Mouse (Mus musculus) ovary, postnatal 10 days (tissue): Measurements from ENCODE around the gene Hspg2.

ENCODE experiments used
- DNase-seq: peaks from one replicate; pipeline ENCODE4 v3.0.0; 2022; ENCODE audit warnings: low spot score

Gene Hspg2

DNA sequence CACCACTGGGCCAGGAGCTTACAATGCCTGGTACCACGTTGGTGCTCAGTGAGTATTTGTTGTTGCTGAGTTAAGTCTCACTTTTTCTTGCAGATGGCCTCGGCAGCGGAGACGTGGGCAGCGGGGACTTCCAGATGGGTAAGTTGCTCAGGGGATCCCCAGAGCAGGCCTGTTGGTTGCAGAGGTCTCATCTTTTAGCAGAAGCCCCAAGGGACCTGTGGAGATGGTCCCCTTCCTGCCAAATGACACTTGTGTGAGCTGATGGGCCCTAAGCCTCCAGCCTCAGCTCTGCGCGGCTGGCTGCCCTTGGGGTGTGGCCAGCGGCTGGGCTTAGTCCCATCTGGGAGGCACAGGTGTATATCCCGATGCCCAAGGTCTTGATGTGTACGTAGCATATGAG is 33.6 kb downstream of the Hspg2 start:
- no peak for DNase-seq

GRCm38 (mm10) chr4:137502801-137503200 is 34.2 kb downstream of the Hspg2 start:
- no peak for DNase-seq

- DNase-seq = no peak
These were observed 35.0 kb downstream of the Hspg2 start for GRCm38 (mm10) chr4:137503509-137503971.

DNA sequence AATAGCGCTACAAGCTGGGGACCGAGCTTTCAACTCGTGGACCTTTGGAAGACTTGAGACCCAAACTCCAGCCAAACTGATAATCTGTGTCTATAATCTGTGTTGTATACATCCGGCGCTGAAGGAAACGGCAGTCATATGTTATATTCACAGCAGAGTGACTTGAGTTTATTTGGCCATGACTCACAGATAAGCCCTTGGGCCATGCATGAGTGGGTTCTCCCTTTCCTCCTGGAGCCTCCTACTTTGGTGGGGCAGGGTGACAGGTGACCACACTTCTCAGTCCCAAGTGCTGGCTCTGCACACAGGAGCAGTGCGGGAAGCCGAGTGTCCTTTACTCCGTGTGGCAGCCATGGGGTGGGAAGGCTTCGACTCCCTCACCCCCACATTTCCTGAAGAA is 38.1 kb downstream of the Hspg2 start:
- no peak for DNase-seq

GRCm38 (mm10) chr4:137509528-137509927 is 41.0 kb downstream of the Hspg2 start:
- DNase-seq = no peak

DNA sequence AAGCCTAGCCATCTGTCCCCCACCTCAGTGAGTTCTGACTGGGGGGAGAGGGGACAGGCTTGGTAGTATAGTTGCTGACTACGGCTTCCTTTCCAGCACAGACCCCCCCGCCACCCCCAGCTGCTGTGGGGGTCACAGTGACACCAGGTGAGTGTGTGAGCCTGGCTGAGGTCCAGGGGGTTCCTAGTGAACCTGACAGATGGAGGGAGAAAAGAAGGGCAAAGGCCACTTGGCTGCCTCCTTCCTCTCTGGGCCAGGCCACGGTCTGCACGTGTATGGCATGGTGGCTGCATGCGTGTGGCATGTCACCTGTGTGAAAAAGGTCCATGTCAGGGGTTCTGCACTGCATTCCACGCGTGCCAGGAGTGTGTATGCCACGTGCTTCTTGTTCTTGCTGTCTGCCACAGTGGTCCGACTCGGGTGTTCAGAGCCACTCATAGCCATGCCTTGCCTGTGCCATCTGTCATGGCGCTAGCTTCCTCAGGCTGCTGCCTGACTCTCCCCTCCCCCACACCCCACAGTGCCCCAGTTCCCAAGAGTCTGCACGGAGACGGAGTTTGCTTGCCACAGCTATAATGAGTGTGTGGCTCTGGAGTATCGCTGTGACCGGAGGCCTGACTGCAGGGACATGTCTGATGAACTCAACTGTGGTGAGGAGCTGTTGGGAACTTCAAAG is 41.6 kb downstream of the Hspg2 start:
- no peak for DNase-seq

DNA sequence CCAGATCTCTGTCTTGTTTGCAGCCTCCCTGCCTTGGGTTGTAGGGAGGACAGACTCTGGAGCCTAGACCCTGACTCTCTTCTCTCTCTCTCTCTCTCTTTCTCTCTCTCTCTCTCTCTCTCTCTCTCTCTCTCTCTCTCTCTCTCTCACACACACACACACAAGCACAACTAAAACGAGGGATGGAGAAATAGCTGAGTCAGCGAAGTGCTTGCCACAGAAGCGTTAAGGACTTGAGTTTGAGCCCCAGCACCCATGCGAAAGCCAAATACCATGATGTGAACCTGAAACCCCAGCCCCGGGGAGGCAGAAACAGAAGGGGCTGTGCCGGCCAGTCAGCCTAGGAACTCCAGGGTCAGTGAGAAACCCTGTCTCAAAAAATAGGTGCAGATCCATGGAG is 44.3 kb downstream of the Hspg2 start:
- no peak for DNase-seq

- no peak for DNase-seq
These were observed 49.6 kb downstream of the Hspg2 start for GRCm38 (mm10) chr4:137517989-137518691.

DNA sequence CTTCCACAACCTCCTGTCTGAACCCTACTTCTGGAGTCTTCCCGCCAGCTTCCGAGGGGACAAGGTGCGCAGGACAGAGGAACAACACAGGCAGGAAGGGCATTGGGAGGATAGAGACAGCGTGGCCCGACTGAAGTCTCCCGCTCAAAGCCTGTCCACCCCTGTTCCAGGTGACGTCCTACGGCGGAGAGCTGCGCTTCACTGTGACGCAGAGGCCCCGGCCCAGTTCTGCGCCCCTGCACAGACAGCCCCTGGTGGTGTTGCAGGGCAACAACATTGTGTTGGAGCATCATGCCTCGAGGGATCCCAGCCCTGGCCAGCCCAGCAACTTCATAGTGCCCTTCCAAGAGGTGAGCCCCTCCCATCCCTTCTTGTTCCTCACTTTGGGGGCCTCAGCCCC is 50.2 kb downstream of the Hspg2 start:
- DNase-seq = no peak

DNA sequence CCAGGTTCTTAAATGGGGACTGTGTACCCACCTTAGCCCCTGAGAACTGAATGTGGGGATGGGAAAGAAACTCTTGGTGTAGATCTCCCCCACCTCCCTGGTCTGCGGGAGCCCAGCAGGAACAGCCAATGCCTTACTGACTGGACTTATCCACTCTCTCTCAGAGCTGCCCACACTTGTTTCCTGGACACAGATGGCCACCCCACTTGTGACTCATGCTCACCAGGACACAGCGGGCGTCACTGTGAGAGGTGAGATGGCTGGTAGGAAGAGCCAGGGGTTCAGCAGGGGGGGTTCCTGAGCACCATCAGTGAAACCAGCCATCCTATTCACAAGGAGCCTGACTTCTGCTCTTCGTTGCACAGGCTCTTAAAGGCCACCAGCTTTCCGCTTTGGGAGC is 51.8 kb downstream of the Hspg2 start:
- DNase-seq = no peak

DNA sequence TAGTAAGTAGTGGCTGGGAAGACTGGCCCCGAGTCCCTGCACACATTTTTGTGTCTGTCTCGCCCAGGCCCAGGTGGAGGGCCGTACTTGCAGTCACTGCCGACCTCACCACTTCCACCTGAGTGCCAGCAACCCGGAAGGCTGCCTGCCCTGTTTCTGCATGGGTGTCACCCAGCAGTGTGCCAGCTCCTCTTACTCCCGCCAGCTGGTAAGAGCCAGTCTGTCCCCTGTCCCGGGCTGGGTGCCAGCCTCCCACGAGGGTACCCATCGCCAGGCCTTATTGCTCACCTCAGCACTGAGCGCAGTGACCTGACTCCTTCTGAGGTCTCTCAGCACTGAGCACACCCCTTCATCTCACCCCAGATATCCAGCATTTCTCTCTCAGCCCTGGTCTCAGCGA is 53.4 kb downstream of the Hspg2 start:
- DNase-seq = no peak

DNA sequence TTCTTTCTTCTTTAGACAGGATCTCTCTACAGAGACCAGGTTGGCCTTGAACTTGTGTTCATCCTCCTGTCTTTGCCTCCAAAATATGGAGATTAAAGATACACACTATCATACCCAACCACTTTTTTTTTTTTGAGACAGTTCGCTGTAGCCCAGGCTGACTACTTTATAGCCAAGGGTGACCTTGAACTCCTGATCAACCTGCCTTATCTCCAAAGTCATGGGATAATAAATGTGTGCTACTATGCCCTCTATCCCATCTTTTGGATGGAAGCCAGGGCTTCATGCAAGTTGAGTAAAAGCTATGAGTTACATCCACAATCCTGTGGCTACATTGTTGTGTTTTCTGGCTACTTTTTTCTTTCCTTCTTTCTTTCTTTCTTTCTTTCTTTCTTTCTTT is 56.9 kb downstream of the Hspg2 start:
- no peak for DNase-seq

- no peak for DNase-seq
These were observed 58.8 kb downstream of the Hspg2 start for GRCm38 (mm10) chr4:137527368-137527767.

DNA sequence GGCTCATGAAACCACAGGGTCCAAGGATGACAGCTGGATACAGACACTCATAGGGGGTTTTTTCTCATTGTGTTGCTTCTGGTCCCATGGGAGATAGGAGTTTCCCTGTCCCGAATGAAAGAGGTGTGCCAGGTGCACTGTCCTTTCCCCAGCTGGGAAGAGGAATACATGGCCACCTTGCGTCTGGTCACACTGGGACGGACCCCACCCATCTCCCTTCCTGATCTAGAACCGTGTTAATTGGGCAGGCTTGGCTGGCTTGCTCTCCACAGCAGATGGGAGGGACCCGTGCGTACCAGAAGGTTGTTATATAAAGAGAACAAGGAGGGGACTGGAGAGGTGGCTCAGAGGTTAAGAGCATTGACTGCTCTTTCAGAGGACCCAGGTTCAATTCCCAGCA is 59.3 kb downstream of the Hspg2 start:
- no peak for DNase-seq

- DNase-seq = no peak
These were observed 71.8 kb downstream of the Hspg2 start for GRCm38 (mm10) chr4:137540356-137540755.

GRCm38 (mm10) chr4:137542968-137543367 is 74.4 kb downstream of the Hspg2 start:
- DNase-seq = no peak

DNA sequence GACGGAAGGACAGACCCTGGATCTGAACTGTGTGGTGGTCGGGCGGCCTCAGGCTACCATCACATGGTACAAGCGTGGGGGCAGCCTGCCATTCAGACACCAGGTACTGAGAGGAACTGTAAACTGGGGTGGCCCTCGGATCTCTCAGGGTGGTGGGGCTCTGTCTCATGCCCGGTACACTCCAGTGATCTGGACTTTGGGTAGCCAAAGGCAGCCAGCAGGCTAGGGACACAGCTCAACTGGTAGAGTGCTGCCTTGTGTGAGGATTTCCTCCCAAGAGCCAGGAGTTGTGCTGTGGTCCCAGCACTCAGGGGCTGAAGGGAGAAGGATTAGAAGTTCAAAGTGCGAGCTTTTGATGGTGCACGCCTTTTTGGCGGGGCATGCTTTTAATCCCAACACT is 77.0 kb downstream of the Hspg2 start:
- no peak for DNase-seq

DNA sequence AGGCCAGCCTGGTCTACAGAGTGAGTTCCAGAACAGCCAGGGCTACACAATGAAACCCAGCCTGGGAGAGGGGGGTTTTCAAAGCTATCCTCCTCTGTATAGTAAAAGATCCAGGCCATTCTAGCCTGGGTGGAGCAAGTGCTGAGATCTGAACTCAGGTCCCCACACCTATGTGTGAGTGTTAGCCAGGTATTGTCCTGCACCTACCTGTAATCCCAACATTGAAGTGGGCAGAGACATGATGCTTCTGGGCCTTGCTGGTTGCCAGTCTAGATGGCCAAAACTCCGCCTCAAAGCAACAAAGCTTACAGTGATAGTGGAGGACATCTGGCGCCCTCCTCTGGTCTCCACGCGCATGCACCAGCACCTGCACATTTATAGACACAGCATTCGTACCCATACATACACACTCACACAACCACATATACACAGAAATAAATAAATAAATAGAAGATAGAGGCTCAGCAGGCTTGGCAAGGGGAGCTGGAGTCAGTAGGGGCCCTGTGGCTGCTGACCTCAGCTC is 77.5 kb downstream of the Hspg2 start:
- DNase-seq = no peak

- no peak for DNase-seq
These were observed 84.9 kb downstream of the Hspg2 start for GRCm38 (mm10) chr4:137553466-137553865.

- DNase-seq = no peak
These were observed 88.2 kb downstream of the Hspg2 start for GRCm38 (mm10) chr4:137556673-137557210.

- DNase-seq = no peak
These were observed 101.3 kb downstream of the Hspg2 start for GRCm38 (mm10) chr4:137569873-137570272.

- no peak for DNase-seq
These were observed 105.9 kb downstream of the Hspg2 start, which contains the start of gene Ldlrad2 for GRCm38 (mm10) chr4:137574469-137574868. Gene Ldlrad2, minus strand, starts transcription at chr4:137574569.

- no peak for DNase-seq
These were observed 108.9 kb downstream of the Hspg2 start for GRCm38 (mm10) chr4:137577486-137577885.
